Mouse (Mus musculus) neural tube, embryonic 12.5 days (tissue): ENCODE measurements around the gene Sstr3. TPM values are rescaled to one million over a fixed set of nuclear protein-coding genes. Genes with fewer than 3 reads are reported as not detected.

ENCODE experiments used
- ATAC-seq: fragments of 200-750 bp; cut with Nextera tagmentation; 2 replicates; pipeline ENCODE4 v1.8.0; 2017; ENCODE audit warnings: low read depth, mild to moderate bottlenecking, moderate TSS enrichment, moderate library complexity; ENCODE audit not compliant: low FRiP score
- H3K27ac ChIP-seq: fragments of 300-500 bp; sonication (generic); 2 replicates; pipeline ENCODE4 v1.5.1; 2016
- H3K27me3 ChIP-seq: fragments of 300-500 bp; sonication (generic); replicated peaks from 2 replicates; pipeline ENCODE4 v1.6.1; 2016; ENCODE audit warnings: mild to moderate bottlenecking
- H3K36me3 ChIP-seq: fragments of 300-500 bp; sonication (generic); 2 replicates; pipeline ENCODE4 v1.6.1; 2016; ENCODE audit warnings: mild to moderate bottlenecking
- H3K4me1 ChIP-seq: fragments of 300-500 bp; sonication (generic); 2 replicates; pipeline ENCODE4 v1.6.1; 2016
- H3K4me2 ChIP-seq: fragments of 300-500 bp; sonication (generic); replicated peaks from 2 replicates; pipeline ENCODE4 v1.6.1; 2016; ENCODE audit warnings: mild to moderate bottlenecking
- H3K4me3 ChIP-seq: fragments of 300-500 bp; sonication (generic); 2 replicates; pipeline ENCODE4 v1.5.1; 2016
- H3K9ac ChIP-seq: fragments of 300-500 bp; sonication (generic); 2 replicates; pipeline ENCODE4 v1.6.1; 2016; ENCODE audit warnings: mild to moderate bottlenecking
- H3K9me3 ChIP-seq: fragments of 300-500 bp; sonication (generic); 2 replicates; pipeline ENCODE4 v1.6.1; 2016; ENCODE audit warnings: mild to moderate bottlenecking
- WGBS: fragments of 180-500 bp; shearing (Covaris S2); methylation state at CpG from one replicate; pipeline ENCODE4 v1.1.7; 2016; 5-methylcytosine and 5-hydroxymethylcytosine counted together
- polyA plus RNA-seq: library from polyadenylated mRNA; unstranded; fragments of >200 nt; fragmentation: Nextera tagmentation; extraction: Ambion mirVana; gene quantifications from 2 replicates; pipeline ENCODE4 v1.2.1, GENCODE M21; 2016

Gene Sstr3
- polyA plus RNA-seq, 1 experiment from 2014 or later = 0.18 TPM

GRCm38 (mm10) chr15:78505541-78505940 is 38.9 kb downstream of the Sstr3 start:
- H3K4me1 ChIP-seq = peaks cover 9% of the 10 kb centered on the region; the same call in 1 of the 2 replicates
- H3K4me3 ChIP-seq = no peak overlapping the region
- no peak overlapping the region for H3K4me2 ChIP-seq
- no peaks in the 10 kb centered on the region for H3K36me3 ChIP-seq
- 84% methylated on average over 3 of the region's 3 CpGs for WGBS
- H3K9ac ChIP-seq = no peak overlapping the region
- H3K27me3 ChIP-seq = no peaks in the 10 kb centered on the region
- H3K9me3 ChIP-seq = peaks cover 10% of the 10 kb centered on the region; the same call in 1 of the 2 replicates
- no peak overlapping the region for H3K27ac ChIP-seq
- ATAC-seq = no peak

GRCm38 (mm10) chr15:78504816-78505215 is 39.7 kb downstream of the Sstr3 start:
- ATAC-seq = no peak

GRCm38 (mm10) chr15:78504013-78504412 is 40.5 kb downstream of the Sstr3 start:
- no peak overlapping the region for H3K9ac ChIP-seq
- no peak overlapping the region for H3K27ac ChIP-seq
- no peaks in the 10 kb centered on the region for H3K27me3 ChIP-seq
- H3K4me2 ChIP-seq = no peak overlapping the region
- no peak for ATAC-seq
- no peak overlapping the region for H3K4me3 ChIP-seq
- peaks cover 10% of the 10 kb centered on the region; the same call in 1 of the 2 replicates for H3K9me3 ChIP-seq
- H3K4me1 ChIP-seq = no peaks in the 10 kb centered on the region
- 74% methylated on average over 1 of the region's 1 CpGs for WGBS
- H3K36me3 ChIP-seq = no peaks in the 10 kb centered on the region

More at GRCm38 (mm10) chr15:78504816-78505215, 39.7 kb downstream of the Sstr3 start:
- Histone ChIP-seq H3K36me3 (no peaks in the 10 kb centered on the region), H3K4me2 (no peak overlapping the region), H3K4me3 (no peak overlapping the region), H3K27ac (no peak overlapping the region), H3K27me3 (no peaks in the 10 kb centered on the region), H3K4me1 (peaks cover 3% of the 10 kb centered on the region; the same call in 1 of the 2 replicates), H3K9me3 (peaks cover 10% of the 10 kb centered on the region; the same call in 1 of the 2 replicates), H3K9ac (no peak overlapping the region)
- 90% methylated on average over 5 of the region's 5 CpGs for WGBS

- no peak for ATAC-seq
- Histone ChIP-seq H3K36me3 (no peaks in the 10 kb centered on the region), H3K9ac (no peak overlapping the region), H3K9me3 (peaks cover 10% of the 10 kb centered on the region; the same call in 1 of the 2 replicates), H3K27me3 (no peaks in the 10 kb centered on the region), H3K4me3 (no peak overlapping the region), H3K4me2 (no peak overlapping the region), H3K4me1 (no peaks in the 10 kb centered on the region), H3K27ac (no peak overlapping the region)
- WGBS = 86% methylated on average over 18 of the region's 18 CpGs
Measured at GRCm38 (mm10) chr15:78502437-78503132, 41.9 kb downstream of the Sstr3 start.

GRCm38 (mm10) chr15:78494968-78495406 is 49.5 kb downstream of the Sstr3 start, which contains the start of gene Il2rb:
Gene Il2rb, minus strand, starts transcription at chr15:78495271.
- H3K27me3 ChIP-seq = no peaks in the 10 kb centered on the region
- H3K4me1 ChIP-seq = no peaks in the 10 kb centered on the region
- H3K27ac ChIP-seq = no peak within 1 kb of the TSS
- no peak for ATAC-seq
- no peak within 1 kb of the TSS for H3K4me3 ChIP-seq
- 92% methylated on average over 11 of the region's 11 CpGs for WGBS
- H3K9me3 ChIP-seq = no peaks in the 10 kb centered on the region
- H3K9ac ChIP-seq = no peak within 1 kb of the TSS
- no peaks in the 10 kb centered on the region for H3K36me3 ChIP-seq
- H3K4me2 ChIP-seq = no peak within 1 kb of the TSS

GRCm38 (mm10) chr15:78493401-78494010 is 51.0 kb downstream of the Sstr3 start:
- Histone ChIP-seq H3K4me3 (no peak overlapping the region), H3K9me3 (no peaks in the 10 kb centered on the region), H3K27me3 (no peaks in the 10 kb centered on the region), H3K4me2 (no peak overlapping the region), H3K4me1 (no peaks in the 10 kb centered on the region), H3K27ac (no peak overlapping the region), H3K36me3 (no peaks in the 10 kb centered on the region), H3K9ac (no peak overlapping the region)
- 81% methylated on average over 10 of the region's 10 CpGs for WGBS
- no peak for ATAC-seq

GRCm38 (mm10) chr15:78491301-78491700 is 53.2 kb downstream of the Sstr3 start:
- no peak overlapping the region for H3K27ac ChIP-seq
- no peaks in the 10 kb centered on the region; the same call in 1 of the 2 replicates for H3K27me3 ChIP-seq
- ATAC-seq = no peak
- H3K36me3 ChIP-seq = no peaks in the 10 kb centered on the region
- WGBS = 75% methylated on average over 3 of the region's 3 CpGs
- H3K9me3 ChIP-seq = no peaks in the 10 kb centered on the region
- no peaks in the 10 kb centered on the region for H3K4me1 ChIP-seq
- no peak overlapping the region for H3K9ac ChIP-seq
- no peak overlapping the region for H3K4me2 ChIP-seq
- H3K4me3 ChIP-seq = no peak overlapping the region

GRCm38 (mm10) chr15:78489906-78490305 is 54.6 kb downstream of the Sstr3 start:
- 84% methylated on average over 8 of the region's 8 CpGs for WGBS
- Histone ChIP-seq H3K27ac (no peak overlapping the region), H3K4me3 (no peak overlapping the region), H3K9me3 (no peaks in the 10 kb centered on the region), H3K27me3 (no peaks in the 10 kb centered on the region; the same call in 1 of the 2 replicates), H3K4me1 (no peaks in the 10 kb centered on the region), H3K9ac (no peak overlapping the region), H3K4me2 (no peak overlapping the region), H3K36me3 (no peaks in the 10 kb centered on the region)
- ATAC-seq = no peak

- Histone ChIP-seq H3K4me1 (no peaks in the 10 kb centered on the region), H3K36me3 (no peaks in the 10 kb centered on the region), H3K9me3 (no peaks in the 10 kb centered on the region), H3K4me2 (no peak overlapping the region), H3K27me3 (no peaks in the 10 kb centered on the region; the same call in 1 of the 2 replicates), H3K27ac (no peak overlapping the region), H3K9ac (no peak overlapping the region), H3K4me3 (no peak overlapping the region)
- WGBS = 96% methylated on average over 3 of the region's 3 CpGs
- ATAC-seq = no peak
Measured at GRCm38 (mm10) chr15:78489248-78489647, 55.2 kb downstream of the Sstr3 start.

GRCm38 (mm10) chr15:78487066-78487465 is 57.4 kb downstream of the Sstr3 start:
- H3K4me1 ChIP-seq = no peaks in the 10 kb centered on the region
- H3K36me3 ChIP-seq = no peaks in the 10 kb centered on the region
- no peak overlapping the region for H3K9ac ChIP-seq
- ATAC-seq = no peak
- H3K4me2 ChIP-seq = no peak overlapping the region
- no peaks in the 10 kb centered on the region; the same call in 1 of the 2 replicates for H3K27me3 ChIP-seq
- H3K9me3 ChIP-seq = no peaks in the 10 kb centered on the region
- no peak overlapping the region for H3K27ac ChIP-seq
- WGBS = 71% methylated on average over 4 of the region's 4 CpGs
- no peak overlapping the region for H3K4me3 ChIP-seq
